Mouse (Mus musculus) intestine, postnatal 0 days (tissue): Measurements from ENCODE around the gene Zbtb9. TPM values are rescaled to one million over a fixed set of nuclear protein-coding genes. Genes with fewer than 3 reads are reported as not detected.
A peak's percentile ranks its signal among the peaks of the same experiment; 100 is the strongest.
"Not testable (repeated sequence)": the region's sequence is repeated elsewhere in the genome, so short reads cannot be mapped to it uniquely, and the experiment has no call there.

Experiments used
- ATAC-seq: fragments of 200-750 bp; cut with Nextera tagmentation; 2 replicates; pipeline ENCODE4 v1.8.0; 2017; ENCODE audit warnings: mild to moderate bottlenecking, moderate TSS enrichment, moderate library complexity
- H3K27ac ChIP-seq: fragments of 300-500 bp; sonication (generic); 2 replicates; pipeline ENCODE4 v1.5.1; 2014; ENCODE audit warnings: mild to moderate bottlenecking, low read depth, low read length, moderate library complexity
- H3K27me3 ChIP-seq: fragments of 300-500 bp; sonication (generic); replicated peaks from 2 replicates; pipeline ENCODE4 v1.6.1; 2014; ENCODE audit warnings: low read length, mixed read lengths; ENCODE audit not compliant: control insufficient read depth, insufficient read depth
- H3K36me3 ChIP-seq: fragments of 300-500 bp; sonication (generic); 2 replicates; pipeline ENCODE4 v1.6.1; 2014; ENCODE audit warnings: mild to moderate bottlenecking, moderate library complexity; ENCODE audit not compliant: control insufficient read depth, insufficient read depth
- H3K4me1 ChIP-seq: fragments of 300-500 bp; sonication (generic); replicated peaks from 2 replicates; pipeline ENCODE4 v1.6.1; 2014; ENCODE audit warnings: antibody characterized with exemption, low read length, mixed read lengths; ENCODE audit not compliant: control insufficient read depth, insufficient read depth
- H3K4me2 ChIP-seq: fragments of 300-500 bp; sonication (generic); replicated peaks from 2 replicates; pipeline ENCODE4 v1.6.1; 2014; ENCODE audit warnings: low read depth, mild to moderate bottlenecking, moderate library complexity
- H3K4me3 ChIP-seq: fragments of 300-500 bp; sonication (generic); 2 replicates; pipeline ENCODE4 v1.5.1; 2014; ENCODE audit warnings: low read depth, low read length
- H3K9ac ChIP-seq: fragments of 300-500 bp; sonication (generic); 2 replicates; pipeline ENCODE4 v1.6.1; 2014; ENCODE audit warnings: mild to moderate bottlenecking, low read depth, low read length
- H3K9me3 ChIP-seq: fragments of 300-500 bp; sonication (generic); 2 replicates; pipeline ENCODE4 v1.6.1; 2016; ENCODE audit warnings: mixed run types; ENCODE audit not compliant: control insufficient read depth
- CTCF ChIP-seq: sonication (generic); IDR thresholded peaks from 2 replicates; pipeline ENCODE4 v1.5.1; 2016; ENCODE audit warnings: low read depth, mild to moderate bottlenecking, control low read depth, antibody characterized with exemption, moderate library complexity
- WGBS: fragments of 180-500 bp; shearing (Covaris S2); extraction: QIAGEN DNeasy Blood & Tissue Kit; methylation state at CpG from one replicate; pipeline ENCODE4 v1.1.7; 2014; 5-methylcytosine and 5-hydroxymethylcytosine counted together
- polyA plus RNA-seq: library from polyadenylated mRNA; unstranded; fragments of >200 nt; fragmentation: Nextera tagmentation; extraction: Ambion mirVana; gene quantifications from 2 replicates; pipeline ENCODE4 v1.2.1, GENCODE M21; 2015

The Zbtb9 gene
- 6.5 and 6.7 TPM in 2 replicates for polyA plus RNA-seq

DNA sequence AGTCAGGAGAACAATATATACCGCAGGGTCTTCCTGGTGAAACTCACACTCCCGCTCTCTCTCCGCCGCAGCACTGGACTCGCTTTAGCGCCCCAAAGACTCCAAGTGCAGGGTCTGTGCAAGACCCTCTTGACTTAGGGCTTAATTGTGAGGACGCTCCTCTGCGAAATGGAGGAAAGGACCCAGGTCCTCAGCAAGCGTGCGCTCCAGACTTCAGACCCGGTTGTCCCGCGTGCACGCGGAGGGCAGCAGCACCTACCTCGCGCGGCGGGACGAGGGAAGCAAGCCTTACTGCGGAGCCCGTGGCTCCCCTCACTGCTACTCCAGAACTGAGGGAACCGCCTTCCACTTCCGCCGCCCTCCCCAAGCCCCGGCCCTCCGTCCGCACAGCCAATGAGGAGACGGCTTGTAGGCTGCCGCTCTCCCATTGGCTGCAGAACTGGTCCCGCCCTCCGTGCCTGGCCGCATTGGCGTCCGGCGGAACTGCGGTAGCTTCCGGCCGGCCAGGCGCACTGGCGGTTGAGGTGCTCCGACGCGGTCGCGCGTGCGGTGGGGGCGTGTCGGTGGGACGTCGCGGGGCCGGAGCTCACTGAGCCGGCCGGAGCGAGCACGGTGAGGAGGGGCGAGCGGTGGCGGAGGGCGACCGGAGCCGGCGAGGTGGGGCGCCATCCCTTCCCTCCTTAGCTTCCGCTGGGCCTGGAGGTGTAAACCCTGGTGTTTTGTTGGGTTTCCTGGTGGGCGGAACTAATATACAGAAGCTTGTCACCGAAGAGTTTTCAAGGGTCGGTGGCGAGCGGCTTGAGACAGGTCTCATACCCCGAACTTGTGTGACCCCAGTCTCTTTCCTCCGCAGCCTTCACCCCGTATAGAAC, at the start of gene Zbtb9:
TSS of gene Zbtb9 (plus strand) at position 465 of the 872 bp plus-strand sequence.
- peak; percentile 99 for ATAC-seq
- no peak for TF ChIP-seq CTCF
- Histone ChIP-seq H3K4me3 (peak within 1 kb of the TSS; percentile 82), H3K27ac (peak within 1 kb of the TSS; percentile 70), H3K9ac (peak within 1 kb of the TSS; percentile 69), H3K9me3 (no peaks in the 10 kb centered on the region), H3K27me3 (no peaks in the 10 kb centered on the region), H3K4me2 (peak within 1 kb of the TSS; percentile 94), H3K4me1 (peaks cover 8% of the 10 kb centered on the region; the same call in 1 of the 2 replicates), H3K36me3 (peaks cover 25% of the 10 kb centered on the region)
- under 1% methylated on average over 75 of the region's 75 CpGs for WGBS

DNA sequence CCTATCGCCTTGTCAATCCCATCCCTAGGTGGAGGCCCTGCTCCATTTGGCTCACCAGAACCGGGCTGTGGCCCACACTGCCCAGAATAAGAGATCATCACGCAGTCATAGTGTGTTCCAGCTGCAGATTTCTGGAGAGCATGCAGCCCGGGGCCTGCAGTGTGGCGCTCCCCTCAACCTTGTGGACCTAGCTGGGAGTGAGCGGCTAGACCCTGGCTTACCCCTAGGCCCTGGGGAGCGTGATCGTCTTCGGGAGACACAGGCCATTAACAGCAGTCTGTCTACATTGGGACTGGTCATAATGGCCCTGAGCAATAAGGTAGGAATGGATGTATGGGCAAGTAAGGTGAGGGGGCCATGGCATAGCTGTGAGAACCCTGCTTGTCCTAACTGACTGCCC, 47.6 kb upstream of the Zbtb9 start:
- not testable (repeated sequence) for H3K4me3 ChIP-seq, H3K9ac ChIP-seq, H3K27me3 ChIP-seq, H3K4me2 ChIP-seq, H3K27ac ChIP-seq, ATAC-seq, H3K9me3 ChIP-seq, H3K4me1 ChIP-seq
- peaks cover 22% of the 10 kb centered on the region for H3K36me3 ChIP-seq
- WGBS: 93% methylated on average over 9 of the region's 9 CpGs

GRCm38 (mm10) chr17:26931795-26932194, 41.2 kb upstream of the Zbtb9 start:
- peak; percentile 81 for TF ChIP-seq CTCF
- 55% methylated on average over 7 of the region's 7 CpGs for WGBS
- H3K36me3 ChIP-seq: peaks cover 32% of the 10 kb centered on the region
- not testable (repeated sequence) for H3K9me3 ChIP-seq, H3K4me1 ChIP-seq, H3K4me2 ChIP-seq, H3K9ac ChIP-seq, H3K4me3 ChIP-seq, H3K27ac ChIP-seq, H3K27me3 ChIP-seq
- ATAC-seq: peak; percentile 30

DNA sequence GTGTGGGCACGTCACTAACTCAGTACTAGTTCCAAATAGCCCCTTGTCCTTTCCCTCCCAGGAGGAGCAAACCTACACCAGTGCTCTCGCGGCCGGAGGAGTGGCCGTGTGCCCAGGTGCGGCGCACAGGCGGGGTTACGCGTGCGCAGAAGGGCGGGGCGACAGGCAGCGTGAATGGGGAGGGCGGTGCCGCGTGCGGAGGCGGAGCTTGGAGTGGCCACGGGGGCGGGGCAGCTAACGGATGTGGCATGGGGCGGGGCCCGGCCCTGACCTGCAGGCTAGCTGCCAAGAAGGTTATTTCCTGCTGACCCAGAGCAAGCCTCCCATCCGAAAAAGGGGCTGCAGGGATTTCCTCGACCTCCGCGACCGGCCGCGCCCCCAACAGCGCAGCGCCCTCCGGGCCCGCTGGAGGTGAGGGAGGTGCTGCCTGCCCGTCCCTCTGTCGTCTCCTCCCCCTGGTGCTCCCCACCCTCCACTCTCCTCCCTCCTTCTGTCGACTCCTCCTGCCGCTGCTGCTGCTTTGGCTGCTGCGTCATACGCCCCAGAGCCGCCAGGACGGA, 40.0 kb upstream of the Zbtb9 start, which contains the start of gene Phf1:
TSS of gene Phf1 (plus strand) at position 214 of the 560 bp plus-strand sequence.
- WGBS: under 1% methylated on average over 29 of the region's 43 CpGs
- Histone ChIP-seq H3K27me3 (no peaks in the 10 kb centered on the region), H3K36me3 (peaks cover 37% of the 10 kb centered on the region), H3K4me3 (peak within 1 kb of the TSS; percentile 82), H3K4me2 (peak within 1 kb of the TSS; percentile 98), H3K9me3 (no peaks in the 10 kb centered on the region), H3K27ac (peak within 1 kb of the TSS; percentile 71), H3K9ac (peak within 1 kb of the TSS; percentile 76), H3K4me1 (0 out of 2 replicates have a peak, but pooled peaks cover 6% of the 10 kb centered on the region)
- no peak for TF ChIP-seq CTCF
- peak; percentile 87 for ATAC-seq

GRCm38 (mm10) chr17:26933419-26933818, 39.5 kb upstream of the Zbtb9 start:
- Histone ChIP-seq H3K36me3 (peaks cover 37% of the 10 kb centered on the region), H3K9me3 (no peaks in the 10 kb centered on the region), H3K4me3 (peak overlapping the region; percentile 82), H3K4me1 (0 out of 2 replicates have a peak, but pooled peaks cover 6% of the 10 kb centered on the region), H3K9ac (peak overlapping the region; percentile 76), H3K27ac (peak overlapping the region; percentile 71), H3K27me3 (no peaks in the 10 kb centered on the region), H3K4me2 (peak overlapping the region; percentile 98)
- 4% methylated on average over 13 of the region's 13 CpGs for WGBS
- 0 out of 2 replicates have a peak, but pooled peaks have one; percentile 15 for TF ChIP-seq CTCF
- peak; percentile 3; the same call in 1 of the 2 replicates for ATAC-seq
